Mouse (Mus musculus): ENCODE data around the gene Spg7.

- TF ChIP-seq CTCF (IDR thresholded peaks at IDR 0.05; ENCODE audit: low read depth, low read length): no peak
- no peak for TF ChIP-seq POLR2A (IDR thresholded peaks at IDR 0.05; ENCODE audit: insufficient read depth, low read length)
These were observed 51.9 kb downstream of the Spg7 start for GRCm38 (mm10) chr8:123114644-123115043.

All from ES-Bruce4 (cell line).